Mouse (Mus musculus): ENCODE results near the gene Elmo1.
A peak's percentile ranks its signal among the peaks of the same experiment; 100 is the strongest.

Elmo1 gene

DNA sequence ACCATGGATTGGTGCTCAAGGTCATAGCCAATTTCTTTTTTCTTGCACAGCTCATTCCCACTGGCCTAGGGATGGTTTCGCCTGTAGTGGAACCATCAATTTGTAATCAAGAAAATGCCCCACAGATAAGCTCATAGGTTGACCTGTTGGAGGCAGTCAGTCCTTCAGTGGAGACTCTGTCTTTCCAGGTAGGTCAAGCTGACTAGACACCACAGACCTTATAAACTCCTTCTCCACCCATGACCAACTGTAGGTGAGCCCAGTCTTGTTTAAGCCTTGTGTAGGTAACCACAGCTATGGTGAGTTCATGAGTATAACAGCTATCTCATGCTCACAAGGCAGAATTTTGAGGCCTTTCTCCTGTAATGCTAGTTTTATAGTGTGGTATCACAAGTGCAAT is 238.3 kb downstream of the Elmo1 start:
- no peak for DNase-seq

- DNase-seq = no peak
Observed at GRCm38 (mm10) chr13:20330954-20331353, 240.6 kb downstream of the Elmo1 start.

DNA sequence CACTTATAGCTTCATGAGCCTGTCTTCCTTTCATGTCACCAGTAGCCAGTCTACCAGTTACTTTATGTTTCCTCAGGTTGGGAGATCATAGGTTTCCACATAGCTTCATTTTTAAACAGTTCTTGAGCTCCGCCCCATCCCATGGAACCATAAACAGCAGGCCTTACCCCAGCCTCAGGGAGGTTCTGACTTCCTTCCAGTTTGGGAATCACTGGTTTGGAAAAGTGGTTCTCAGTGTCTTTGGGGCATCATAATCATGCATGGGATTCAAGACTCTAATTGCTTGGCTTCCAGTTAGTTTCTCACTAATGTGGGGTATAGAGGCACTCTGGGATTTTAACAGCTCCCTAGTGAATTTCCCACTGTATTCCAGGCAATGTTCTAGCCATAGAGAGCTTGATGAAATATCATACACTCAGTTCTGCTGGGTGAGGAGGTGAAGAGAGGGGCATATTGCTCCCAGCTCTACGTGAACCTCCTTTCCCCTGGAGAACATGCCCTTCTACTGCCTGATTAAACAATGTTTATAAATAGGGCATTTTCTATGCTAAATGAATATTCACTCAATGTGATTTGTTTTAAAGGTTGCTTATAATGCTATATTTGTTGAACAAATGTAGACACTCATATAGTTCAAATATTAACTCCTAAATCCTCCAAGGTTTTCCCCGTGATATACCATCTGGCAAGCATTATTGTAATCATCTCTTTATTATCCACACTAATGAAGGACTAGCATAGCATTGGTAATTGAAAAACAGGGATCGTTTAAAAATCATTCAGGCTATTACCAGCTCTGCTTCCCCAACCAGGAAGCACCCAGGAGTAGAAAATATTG is 244.9 kb downstream of the Elmo1 start:
- DNase-seq = no peak

DNA sequence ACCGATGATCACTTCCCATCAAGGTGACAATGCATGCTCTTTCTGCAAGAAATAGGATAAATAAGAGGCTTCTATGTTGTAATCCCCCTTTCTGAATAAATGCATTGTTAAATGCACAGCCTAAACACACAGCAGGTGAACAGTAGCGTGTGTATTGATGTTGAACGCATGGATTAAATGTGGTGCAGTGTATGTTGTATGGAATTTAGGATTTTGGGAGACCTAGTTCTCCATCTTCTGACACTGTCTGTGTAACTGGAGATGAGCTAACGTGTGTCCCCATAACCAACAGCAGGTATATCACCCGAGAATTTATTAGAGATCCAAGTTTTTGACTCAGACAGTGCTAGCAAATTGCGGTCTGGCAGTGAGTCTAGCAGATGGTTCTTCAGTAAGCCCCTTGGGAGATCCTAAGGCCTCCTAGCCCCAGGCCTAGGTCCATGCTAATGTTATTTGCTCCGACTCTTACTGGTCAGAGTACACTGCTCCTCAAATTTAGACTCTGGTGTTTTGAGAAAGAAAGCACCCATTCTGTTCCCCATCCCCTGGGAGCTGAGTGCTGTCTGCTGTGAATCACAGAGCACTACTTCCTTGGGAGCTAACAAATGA is 245.6 kb downstream of the Elmo1 start:
- no peak for DNase-seq

DNA sequence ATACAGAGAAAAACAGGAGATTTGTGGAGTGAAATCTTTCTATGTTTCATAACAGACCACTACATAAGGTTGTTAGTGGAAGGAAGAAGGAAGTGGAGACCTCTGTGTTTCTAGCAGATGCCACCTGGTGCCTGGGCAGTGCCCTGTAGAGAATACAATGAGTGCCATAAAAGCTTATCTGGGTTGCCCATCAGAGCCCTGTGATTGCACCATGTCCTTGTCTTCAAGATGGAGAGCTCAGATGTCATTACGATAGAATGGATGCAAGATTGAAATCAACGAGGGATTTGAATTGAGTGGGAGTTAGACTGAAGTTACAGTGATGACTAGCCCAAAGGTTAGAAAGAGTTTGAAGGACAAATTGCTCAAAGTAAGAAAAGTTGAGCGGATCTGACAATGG is 252.5 kb downstream of the Elmo1 start:
- DNase-seq = no peak

GRCm38 (mm10) chr13:20349754-20350153 is 259.4 kb downstream of the Elmo1 start:
- DNase-seq = no peak

- no peak for DNase-seq
Observed at GRCm38 (mm10) chr13:20352631-20353030, 262.2 kb downstream of the Elmo1 start.

DNA sequence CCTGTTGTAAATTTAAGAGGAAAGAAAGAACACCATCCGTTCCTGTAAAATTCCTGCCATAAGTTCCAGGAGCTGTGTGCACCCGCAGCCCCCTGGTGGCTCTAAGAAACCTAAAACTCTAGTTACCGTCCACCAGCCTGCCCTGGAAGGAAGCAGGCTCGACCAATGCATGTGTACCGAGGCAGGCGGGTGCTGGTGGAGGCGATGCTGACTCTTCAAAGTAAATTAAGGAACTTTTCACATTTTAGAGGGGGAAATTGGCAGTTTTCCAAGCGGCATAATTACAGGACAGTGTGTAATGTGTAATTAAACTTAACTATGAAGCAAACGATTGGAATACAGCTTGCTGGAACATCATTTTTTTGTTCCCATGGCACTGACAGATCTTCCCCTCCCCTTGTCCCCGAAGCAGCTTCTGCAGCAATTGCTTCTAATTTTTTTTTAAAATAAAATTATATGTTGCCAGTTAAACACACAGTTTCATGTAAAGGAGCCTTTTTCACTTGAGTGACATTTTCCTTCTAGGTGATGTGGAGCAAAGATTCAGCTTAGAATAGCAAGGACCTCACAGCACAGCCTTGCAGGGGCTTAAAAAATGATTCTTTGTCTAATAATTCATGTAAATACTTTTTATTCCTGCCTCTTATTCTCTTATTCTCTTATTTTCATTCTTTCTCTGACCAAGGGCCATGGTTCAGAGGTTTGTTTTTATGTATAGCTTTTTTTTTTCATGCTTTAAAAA is 263.6 kb downstream of the Elmo1 start:
- DNase-seq = no peak

DNA sequence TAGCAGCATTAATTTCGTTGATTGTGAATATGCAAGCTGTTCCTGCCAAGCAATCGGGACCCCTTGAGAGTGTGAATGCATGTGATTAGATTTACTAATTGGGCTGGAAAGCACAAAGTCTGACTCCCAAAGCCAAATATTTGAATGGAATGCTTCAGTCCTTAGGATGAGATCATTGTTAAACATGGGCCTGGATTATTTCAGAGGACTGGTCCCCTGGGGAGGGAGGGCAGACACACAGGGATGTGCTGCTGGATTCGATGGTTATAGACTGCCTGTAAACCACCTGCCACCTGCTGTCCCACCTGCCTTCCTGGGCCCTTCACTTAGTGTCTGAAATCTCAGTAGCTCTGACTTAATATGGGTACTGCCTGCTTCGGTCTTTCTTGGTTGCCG is 264.2 kb downstream of the Elmo1 start:
- no peak for DNase-seq

DNA sequence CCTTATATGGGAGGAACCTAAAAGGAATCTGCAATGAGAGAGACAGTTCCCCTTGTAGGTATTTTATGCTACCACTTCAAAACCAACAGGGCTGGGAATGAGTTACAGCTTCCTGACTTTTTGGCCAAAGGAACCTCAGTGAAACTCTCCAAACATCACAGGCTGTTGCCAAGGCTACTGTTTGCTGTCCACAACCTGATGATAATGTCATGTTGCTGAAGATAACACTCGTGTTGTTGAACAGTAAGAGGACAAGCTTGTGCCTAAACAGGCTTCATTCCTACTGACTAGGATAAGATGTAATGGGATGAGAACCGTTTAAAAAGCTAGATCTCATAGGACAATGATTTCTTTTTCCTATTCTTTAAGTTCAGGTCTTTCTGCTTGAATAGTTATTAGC is 272.1 kb downstream of the Elmo1 start:
- no peak for DNase-seq

DNA sequence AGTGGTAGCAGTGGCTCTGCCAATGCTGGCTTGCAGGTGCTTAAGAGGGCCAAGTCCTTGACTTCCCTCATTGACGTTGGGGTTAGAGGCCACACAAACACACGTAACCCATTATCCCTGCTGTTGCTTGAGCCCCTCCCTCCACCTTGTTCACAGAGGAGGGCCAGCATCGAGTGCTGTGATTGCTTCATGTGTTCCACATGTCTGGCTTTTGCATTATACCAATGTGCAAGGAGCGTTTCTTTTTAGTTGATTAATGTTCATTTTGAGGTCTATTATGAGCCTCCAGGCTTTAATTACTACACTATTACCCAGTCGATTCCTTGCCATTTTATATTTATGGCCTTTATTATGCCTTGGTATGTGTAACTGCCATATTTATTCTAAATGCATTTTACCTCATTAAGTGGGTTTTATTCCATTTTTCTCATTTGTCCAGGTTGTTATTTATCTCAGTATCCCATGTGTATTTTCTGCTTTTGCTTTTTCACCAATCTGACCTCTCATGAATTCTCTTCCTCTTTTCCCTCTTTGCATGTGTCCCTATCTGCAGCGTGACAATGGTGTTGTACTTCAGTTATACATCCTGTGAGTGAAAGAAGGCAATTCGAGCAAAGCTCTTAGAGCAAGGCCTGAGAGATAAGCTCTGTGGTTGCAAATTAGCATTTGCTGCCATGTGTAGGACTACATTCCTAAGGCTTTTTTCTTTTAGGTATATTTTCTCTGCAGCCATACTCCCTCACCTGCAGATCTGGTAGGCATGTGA is 275.6 kb downstream of the Elmo1 start:
- no peak for DNase-seq

- DNase-seq = no peak
Observed at GRCm38 (mm10) chr13:20370036-20370802, 279.8 kb downstream of the Elmo1 start.

DNA sequence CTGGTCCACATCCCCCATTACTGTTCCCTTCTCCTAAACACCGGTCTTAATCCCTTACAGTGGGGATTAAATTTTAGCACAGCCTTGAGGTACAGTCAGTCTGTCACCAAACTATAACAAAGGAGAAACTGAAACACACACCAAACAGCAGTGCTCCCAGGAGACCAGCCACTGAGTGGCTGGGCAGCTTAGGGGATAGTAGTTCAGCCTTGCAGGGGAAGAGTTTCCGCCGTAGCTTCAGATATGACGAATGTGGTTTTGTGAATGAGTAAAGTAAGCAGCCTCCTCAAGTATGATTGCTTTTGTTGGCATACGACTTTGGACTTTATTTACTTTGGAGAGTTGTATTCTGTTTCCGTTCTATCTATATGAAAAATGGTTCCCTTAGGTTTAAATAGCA is 281.1 kb downstream of the Elmo1 start:
- DNase-seq = no peak

DNA sequence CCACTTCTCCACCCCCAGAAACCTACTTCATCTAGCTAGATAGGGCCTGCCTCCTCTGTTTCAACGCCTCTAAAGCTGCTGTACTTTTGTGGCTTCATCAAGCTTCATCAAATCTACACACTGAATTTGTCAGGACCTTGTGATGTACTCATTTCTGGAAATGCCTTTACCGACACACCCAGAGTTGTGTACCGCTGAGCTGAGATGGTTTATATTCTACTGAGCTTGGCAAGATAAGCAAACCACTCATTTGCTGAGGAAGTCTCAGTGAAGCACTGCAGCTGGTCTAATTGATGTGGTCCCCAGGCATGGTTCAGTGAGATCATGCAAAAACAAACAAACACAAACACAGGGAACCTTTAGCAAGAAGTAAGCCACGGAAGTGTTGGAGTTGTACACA is 281.9 kb downstream of the Elmo1 start:
- peak; percentile 16 for DNase-seq

DNA sequence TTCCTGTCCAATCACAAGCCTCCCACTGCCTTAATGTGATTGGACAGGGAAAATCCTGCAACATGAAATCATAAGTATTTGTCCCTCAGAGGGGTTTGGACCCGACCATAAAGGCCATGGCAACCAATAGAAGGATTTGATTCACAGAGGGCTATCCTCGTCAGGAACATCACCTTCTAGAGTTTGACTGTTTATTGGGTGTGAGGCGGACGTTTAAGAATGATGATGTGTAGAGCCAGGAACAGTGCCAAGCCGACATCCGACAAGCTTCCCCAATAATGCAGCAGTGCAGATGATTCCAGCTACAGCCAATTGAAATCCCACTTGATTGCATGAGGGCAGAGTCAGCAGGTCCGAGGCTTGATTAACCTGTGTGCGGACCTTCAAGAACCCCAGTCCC is 288.5 kb downstream of the Elmo1 start:
- no peak for DNase-seq

DNA sequence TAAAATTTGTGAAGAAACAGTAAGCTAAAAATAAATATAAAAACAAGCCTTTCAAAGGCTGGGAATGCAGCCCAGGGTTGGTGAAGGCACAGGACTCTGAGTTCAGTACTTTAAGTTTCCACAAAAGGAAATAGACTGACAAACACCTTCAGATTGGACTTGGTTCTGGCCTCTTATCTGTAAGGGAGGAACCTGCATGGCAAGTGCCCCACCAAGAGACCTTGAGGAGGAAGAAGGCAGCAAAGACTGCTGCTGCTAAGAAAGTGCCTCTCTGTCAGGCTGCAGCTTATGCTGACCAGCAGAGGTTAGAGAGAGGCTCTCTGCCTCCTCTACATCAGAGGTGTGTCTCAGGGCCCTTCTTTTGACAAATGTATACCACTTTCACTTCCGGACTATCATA is 293.5 kb downstream of the Elmo1 start:
- peak; percentile 46 for DNase-seq

GRCm38 (mm10) chr13:20384846-20385245 is 294.4 kb downstream of the Elmo1 start:
- DNase-seq = no peak

GRCm38 (mm10) chr13:20385423-20385822 is 295.0 kb downstream of the Elmo1 start:
- DNase-seq = no peak

- DNase-seq = peak; percentile 90
Observed at GRCm38 (mm10) chr13:20386462-20387141, 296.2 kb downstream of the Elmo1 start.

- no peak for DNase-seq
Observed at GRCm38 (mm10) chr13:20392824-20393598, 302.6 kb downstream of the Elmo1 start.

DNA sequence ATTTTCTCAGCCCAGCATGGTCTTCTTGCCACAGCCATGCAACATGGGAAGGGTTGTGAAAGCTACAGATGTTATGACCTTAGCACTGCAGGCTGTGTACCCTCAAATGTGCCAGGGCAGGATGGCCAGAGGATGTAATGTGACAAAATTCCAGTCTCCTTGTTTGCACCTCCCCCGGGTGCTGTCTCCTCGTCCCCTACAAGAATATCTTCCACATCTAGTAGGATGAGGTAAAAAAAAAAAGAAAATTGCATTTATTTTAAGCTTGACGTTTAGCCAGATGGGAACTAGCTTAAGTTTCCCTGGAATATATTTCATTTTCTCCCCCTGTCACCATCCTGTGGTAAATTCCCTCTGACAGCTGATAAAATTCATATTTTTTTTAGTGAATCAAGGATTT is 307.3 kb downstream of the Elmo1 start:
- no peak for DNase-seq
